Mouse (Mus musculus): ENCODE results near the gene Nrp1.

Gene Nrp1

DNA sequence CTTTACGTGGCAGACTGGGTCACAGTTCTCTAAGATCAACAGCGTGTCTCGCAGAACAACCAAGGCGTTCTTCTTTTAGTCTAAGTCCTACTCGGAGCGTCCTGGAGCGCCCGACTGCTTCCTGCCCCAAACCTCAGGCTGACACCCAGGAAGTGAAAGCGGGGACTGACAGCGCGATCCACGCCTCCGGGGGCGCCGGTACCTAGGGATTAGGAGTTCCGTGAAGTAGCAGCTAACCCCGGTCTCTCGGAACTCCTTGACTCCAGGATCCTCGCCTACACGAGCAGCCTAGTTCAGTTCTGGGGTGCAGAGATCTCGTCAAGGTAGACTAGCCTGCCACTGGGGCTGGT, at the start of gene Nrp1:
Gene Nrp1 (plus strand): TSS at position 199 of the 350 bp plus-strand sequence.
- peak in 1 of 2 experiments; percentile 53 for DNase-seq (ENCODE audit: low spot score in 2 of 2)

GRCm38 (mm10) chr8:128320797-128321196, 37.6 kb upstream of the Nrp1 start:
- no peak for DNase-seq (ENCODE audit: low spot score in 2 of 2)

- no peak for DNase-seq (ENCODE audit: low spot score in 2 of 2)
These were observed 31.1 kb upstream of the Nrp1 start for GRCm38 (mm10) chr8:128327281-128327680.

- no peak for DNase-seq (ENCODE audit: low spot score in 2 of 2)
These were observed 30.5 kb upstream of the Nrp1 start for GRCm38 (mm10) chr8:128327922-128328321.

DNA sequence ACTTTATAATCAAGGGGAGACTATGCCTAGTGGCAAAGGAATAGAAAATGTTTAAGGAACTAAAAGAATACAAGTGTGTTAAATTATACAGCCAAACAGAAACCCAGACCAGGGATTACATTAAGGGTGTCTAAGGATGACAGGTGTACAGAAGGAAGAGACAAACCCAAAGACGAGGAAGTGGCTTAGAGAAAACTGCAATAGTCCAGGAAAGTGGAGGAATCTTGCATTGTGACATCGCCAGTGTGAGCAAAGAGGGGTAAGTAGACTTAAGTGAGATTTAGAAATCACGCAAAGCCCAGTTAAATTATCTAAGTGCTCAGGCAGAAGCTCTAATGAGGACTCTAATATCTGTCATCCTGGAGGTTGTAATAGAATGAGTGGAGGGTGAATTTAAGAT, 28.9 kb upstream of the Nrp1 start:
- no peak for DNase-seq (ENCODE audit: low spot score in 2 of 2)

GRCm38 (mm10) chr8:128335976-128336375, 22.4 kb upstream of the Nrp1 start:
- no peak for DNase-seq (ENCODE audit: low spot score in 2 of 2)

- no peak for DNase-seq (ENCODE audit: low spot score in 2 of 2)
These were observed 19.5 kb upstream of the Nrp1 start for GRCm38 (mm10) chr8:128338951-128339350.

DNA sequence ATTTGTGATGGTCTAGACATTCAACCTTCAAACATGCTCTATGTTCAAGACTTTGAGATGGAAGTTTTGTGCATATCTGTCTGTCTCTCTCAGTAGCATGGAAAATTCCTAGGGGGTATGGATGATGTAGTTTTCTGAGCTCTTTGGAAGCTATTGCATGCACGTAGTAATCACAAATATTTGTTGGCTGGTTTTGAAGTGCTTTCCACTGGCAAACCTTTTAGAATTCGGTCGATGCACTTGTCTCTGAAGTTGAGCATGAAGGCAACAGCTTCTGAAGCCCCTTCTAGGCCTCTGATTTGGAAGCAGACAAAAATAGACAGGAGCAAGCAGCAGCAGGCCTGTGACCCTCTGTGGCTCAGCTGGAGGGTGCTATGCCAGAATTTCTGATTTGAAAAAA, 18.9 kb upstream of the Nrp1 start:
- DNase-seq (ENCODE audit: low spot score in 2 of 2) = no peak

- no peak for DNase-seq (ENCODE audit: low spot score in 2 of 2)
These were observed 8.0 kb upstream of the Nrp1 start for GRCm38 (mm10) chr8:128350405-128350804.

GRCm38 (mm10) chr8:128351211-128351610, 7.2 kb upstream of the Nrp1 start:
- DNase-seq (ENCODE audit: low spot score in 2 of 2) = no peak

DNA sequence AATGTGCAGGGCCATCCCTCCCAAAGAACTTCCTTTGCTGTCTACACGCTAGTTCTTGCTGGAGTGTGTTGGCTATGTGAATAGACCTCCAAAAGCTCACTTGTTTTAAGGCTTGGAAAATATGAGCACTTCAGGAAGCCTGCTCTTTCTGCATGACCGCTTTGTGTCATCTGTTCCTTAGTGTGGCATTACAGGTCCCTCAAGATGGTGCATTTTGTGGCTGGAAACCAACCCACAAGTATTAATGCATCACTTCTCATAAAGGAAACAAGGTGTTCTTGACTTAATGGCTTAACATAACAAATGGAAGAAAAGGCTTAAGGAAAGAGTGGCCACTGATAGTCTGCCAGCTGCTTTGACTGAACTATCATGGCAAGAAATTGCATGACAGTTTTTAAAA, 5.6 kb upstream of the Nrp1 start:
- no peak for DNase-seq (ENCODE audit: low spot score in 2 of 2)

DNA sequence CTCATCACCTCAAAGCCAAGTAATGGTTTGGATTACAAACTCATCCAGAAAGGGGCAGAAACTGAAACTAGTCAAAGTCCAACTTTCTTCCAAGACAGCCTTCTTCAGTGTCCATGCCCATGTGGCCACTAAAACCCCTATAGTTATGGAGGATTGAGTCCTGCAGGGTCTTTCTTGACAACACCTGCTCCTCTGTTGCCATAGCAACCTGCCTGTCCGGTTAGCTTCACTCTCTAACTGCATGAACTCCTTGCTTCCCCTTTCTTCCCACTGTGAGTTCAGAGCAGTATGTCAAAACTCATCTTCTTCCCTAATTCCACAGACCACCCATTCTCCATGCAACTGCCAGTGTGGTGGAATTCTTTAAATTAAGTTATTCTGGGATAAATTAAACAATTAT, 4.4 kb upstream of the Nrp1 start:
- DNase-seq (ENCODE audit: low spot score in 2 of 2) = no peak

DNA sequence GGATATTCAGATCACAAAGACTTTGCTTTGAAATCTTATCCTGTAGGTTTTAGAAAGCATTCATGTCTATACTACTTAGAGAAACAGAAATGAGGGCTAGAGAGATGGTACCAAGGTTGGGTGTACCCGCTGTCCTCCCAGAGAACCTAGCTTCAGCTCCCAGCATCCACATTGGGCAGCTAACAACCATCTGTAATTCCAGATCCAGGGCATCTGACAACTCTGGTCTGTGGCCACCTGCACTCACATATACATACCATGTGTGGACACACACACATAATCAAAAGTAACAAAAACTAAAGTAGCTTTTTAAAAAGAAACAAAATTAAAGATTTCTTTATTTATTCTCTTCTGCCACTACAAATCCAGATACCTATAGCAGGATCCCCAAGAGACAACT, 3.3 kb upstream of the Nrp1 start:
- no peak for DNase-seq (ENCODE audit: low spot score in 2 of 2)

- DNase-seq (ENCODE audit: low spot score in 2 of 2) = no peak
These were observed 2.2 kb upstream of the Nrp1 start for GRCm38 (mm10) chr8:128356170-128356569.

DNA sequence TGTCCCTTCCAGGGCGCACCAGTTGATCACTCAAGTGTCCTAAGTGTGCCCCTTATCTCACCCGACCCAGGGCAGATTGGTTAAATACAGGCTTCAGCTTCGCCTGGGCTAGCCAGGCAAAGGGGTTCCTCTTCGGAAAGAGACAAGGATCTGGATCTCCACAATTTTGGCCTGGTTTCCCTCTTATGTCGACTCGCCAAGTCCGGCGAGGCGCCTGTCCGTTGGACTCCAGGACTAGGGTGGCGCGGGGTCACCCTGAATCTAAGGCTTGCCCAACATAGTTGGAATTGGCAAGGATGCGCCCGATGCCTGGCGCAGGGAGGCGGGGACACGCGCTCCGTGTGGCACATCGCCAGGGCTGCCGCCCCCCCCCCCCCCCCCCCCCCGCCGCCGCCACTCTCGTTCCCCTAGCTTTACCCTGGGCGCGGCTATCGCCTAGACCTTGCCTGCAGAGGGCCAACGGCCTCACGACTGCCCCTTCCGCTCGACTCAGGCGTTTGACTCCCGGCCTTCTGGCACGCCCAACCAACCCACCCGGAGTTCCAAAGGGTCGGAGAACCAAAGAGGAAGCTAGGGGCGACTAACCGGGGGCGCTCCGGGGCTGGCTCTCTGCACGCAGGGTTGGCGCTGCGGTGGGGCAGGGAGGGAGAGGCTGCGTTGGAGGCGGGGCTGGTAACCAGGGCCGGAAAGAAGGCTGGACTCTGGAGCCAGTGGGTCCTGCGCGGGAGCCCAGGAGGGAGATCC, 1.4 kb upstream of the Nrp1 start:
- peak; percentile 61 to 75 for DNase-seq (ENCODE audit: low spot score in 2 of 2)

GRCm38 (mm10) chr8:128357540-128358405, 631 bp upstream of the Nrp1 start:
- DNase-seq (ENCODE audit: low spot score in 2 of 2) = peak; percentile 32 to 61

DNA sequence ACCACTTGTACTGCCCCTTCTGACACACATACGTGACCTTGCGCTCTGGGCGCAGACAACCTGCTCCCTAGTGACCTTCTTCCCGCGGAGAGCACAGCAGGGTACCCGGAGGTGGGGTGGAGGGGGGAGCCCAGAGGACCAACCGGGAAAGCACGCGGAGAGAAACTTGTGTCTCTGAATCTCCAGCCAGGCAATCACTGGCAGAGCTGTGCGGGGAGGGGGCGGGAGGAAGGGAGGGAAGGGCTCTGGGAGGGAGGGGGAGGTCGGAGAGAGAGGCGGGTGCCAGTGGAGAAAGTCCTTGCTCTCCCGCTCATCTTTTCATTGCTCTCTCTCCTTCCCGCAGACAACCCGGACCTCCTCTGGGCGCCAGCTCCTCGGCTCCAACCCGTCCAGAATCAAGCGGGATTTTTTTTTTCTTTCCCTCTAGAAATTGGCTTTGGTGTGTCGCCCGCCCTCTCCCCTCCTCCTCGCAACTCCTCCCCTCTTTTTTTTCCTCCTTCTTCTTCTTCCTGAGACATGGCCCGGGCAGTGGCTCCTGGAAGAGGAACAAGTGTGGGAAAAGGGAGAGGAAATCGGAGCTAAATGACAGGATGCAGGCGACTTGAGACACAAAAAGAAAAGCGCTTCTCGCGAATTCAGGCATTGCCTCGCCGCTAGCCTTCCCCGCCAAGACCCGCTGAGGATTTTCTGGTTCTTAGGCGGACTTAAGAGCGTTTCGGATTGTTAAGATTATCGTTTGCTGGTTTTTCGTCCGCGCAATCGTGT, 534 bp downstream of the Nrp1 start:
- peak; percentile 36 to 66 for DNase-seq (ENCODE audit: low spot score in 2 of 2)

- peak in 1 of 2 experiments; percentile 42 for DNase-seq (ENCODE audit: low spot score in 2 of 2)
These were observed 1.3 kb downstream of the Nrp1 start for GRCm38 (mm10) chr8:128359521-128360318.

GRCm38 (mm10) chr8:128361343-128361870, 3.0 kb downstream of the Nrp1 start:
- DNase-seq (ENCODE audit: low spot score in 2 of 2) = no peak

DNA sequence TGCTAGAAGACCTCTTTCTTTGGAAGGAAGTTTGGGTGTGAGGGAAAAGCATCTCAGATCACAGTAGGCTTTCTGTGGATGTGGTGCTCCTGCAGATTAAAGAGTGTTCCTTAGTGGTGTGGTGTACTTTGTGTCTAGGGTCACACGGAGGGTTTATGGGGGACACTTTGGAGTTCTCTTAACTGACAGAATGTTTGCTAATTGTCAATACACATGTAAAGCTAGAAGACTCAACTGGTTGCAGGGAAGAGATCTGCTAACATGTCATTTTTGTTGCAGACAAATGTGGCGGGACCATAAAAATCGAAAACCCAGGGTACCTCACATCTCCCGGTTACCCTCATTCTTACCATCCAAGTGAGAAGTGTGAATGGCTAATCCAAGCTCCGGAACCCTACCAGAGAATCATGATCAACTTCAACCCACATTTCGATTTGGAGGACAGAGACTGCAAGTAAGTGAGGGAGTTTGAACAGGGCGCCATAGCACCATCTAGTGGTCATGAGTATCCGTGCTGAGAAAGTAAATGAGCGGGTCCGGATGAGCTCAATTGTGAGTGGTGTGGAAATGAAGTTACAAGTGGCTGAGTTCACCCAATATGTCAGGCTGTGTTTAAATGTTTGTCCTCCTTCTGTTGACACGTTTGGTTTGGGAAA, 4.7 kb downstream of the Nrp1 start:
- DNase-seq (ENCODE audit: low spot score in 2 of 2) = peak; percentile 39 to 53

- no peak for DNase-seq (ENCODE audit: low spot score in 2 of 2)
These were observed 12.1 kb downstream of the Nrp1 start for GRCm38 (mm10) chr8:128370496-128370895.
